Mouse (Mus musculus): ENCODE data around the gene Ddx20. TPM values are rescaled to one million over a fixed set of nuclear protein-coding genes. Genes with fewer than 3 reads are reported as not detected.
"Not testable (repeated sequence)": the region's sequence is repeated elsewhere in the genome, so short reads cannot be mapped to it uniquely, and the experiment has no call there.

The Ddx20 gene
- polyA plus RNA-seq, 1 experiment, result 3.5 TPM

DNA sequence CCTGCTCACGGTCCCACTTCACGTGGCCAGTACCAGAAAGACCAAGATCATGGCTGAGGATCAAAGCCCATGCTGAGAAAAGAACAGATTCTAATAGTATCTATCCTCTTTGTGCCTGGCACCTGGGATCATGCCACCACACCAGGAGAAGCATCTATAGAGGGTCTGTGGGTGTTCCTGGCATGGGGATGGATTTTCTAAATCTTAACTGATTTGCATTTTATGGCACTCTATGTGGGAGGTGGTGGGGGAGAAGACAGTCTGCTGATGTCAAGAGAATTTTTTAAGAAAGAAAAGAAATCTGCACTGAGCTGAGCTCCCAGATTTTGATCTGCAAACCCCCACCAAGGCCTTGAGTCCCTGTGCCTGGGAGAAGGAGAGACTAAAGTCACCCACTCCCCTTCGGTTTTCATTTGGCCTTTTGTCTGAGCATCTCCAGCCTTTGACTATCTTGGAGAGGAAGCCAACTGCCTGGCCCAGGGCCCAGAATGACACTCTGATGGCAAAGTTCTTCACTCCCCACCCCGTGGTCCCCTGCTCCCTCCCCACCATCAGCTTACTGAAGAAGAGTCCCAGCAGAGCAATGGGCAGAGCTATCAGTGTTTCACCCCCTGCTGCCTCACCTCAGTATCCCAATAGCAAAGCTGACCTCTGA is 19.1 kb upstream of the Ddx20 start:
- no peak for DNase-seq (ENCODE audit: low read depth, low spot score)

GRCm38 (mm10) chr3:105705561-105705960 is 18.2 kb upstream of the Ddx20 start:
- WGBS, result 51% methylated on average over 3 of the region's 3 CpGs
- no peak for DNase-seq (ENCODE audit: low read depth, low spot score)

More for the DNA sequence above, 19.1 kb upstream of the Ddx20 start:
- WGBS, result 61% methylated on average over 4 of the region's 4 CpGs

DNA sequence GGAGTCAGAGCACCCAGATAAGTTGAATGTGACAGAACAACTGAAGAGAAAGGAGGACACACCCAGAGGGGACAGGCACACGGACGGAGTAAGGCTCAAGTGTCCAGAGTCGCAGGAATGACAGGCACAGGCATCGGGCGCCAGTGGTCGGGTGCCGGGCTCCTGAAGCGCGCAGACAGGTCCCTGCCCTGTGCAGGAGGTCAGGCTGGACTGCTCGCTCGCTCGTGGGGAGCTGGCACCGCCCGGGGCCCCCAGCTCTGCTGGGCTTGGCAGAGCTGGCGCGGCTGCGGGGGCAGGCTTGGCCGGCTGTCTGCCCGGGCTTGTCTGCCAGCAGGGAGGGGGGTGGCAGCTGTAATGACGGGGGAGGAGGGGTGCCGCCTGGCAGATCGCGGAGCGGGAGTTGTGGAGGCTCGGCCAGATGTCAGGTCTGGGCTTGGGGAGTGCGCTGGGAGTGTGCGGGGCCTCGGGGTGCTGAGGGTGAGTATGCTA is 17.7 kb upstream of the Ddx20 start:
- DNase-seq (ENCODE audit: low read depth, low spot score), result no peak
- WGBS, result under 1% methylated on average over 28 of the region's 28 CpGs

GRCm38 (mm10) chr3:105704031-105705008 is 16.9 kb upstream of the Ddx20 start, which contains the start of gene Inka2:
Gene Inka2, plus strand, starts transcription at chr3:105704599.
- 11% methylated on average over 43 of the region's 43 CpGs for WGBS
- DNase-seq (ENCODE audit: low read depth, low spot score), result no peak

- WGBS, result 78% methylated on average over 6 of the region's 6 CpGs
- no peak for DNase-seq (ENCODE audit: low read depth, low spot score)
These were observed 16.2 kb upstream of the Ddx20 start for GRCm38 (mm10) chr3:105703571-105703970.

DNA sequence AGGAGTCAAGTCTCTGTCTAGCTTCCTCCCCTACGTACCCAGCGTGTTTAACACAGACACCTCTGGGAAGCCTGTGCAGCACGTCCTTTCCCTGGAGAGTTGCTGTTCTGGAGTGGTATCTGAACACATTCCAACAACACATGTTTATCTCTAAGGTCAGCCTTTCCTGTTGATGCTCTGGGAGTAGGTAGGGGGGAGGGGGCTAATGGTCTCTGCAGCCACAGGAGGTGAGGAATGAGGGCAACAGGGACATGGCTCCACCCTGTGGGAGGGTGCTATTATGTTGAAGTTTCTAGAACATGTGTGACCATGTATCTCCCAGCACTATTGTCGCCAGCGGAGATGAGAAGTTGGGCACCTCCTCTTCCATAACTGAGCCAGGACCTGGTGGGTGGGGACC is 14.0 kb upstream of the Ddx20 start:
- no peak for DNase-seq (ENCODE audit: low read depth, low spot score)
- WGBS, result 61% methylated on average over 5 of the region's 5 CpGs

DNA sequence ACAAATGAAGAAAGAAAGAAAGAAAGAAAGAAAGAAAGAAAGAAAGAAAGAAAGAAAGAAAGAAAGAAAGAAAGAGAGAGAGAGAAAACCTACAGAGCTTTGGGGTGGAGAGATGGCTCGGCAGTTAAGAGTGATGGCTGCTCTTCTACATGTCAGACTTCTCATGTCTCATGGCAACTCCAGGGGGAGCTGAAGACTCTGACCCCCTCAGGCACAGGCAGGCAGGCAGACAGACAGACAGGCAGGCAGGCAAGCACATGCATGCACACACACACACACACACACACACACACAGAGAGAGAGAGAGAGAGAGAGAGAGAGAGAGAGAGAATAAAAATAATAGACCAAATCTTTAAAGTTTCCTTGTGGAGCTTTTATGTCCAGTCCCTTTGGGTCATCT is 13.4 kb upstream of the Ddx20 start:
- not testable (repeated sequence) for DNase-seq (ENCODE audit: low read depth, low spot score)
- WGBS, result 36% methylated on average over 1 of the region's 1 CpGs

- no peak for DNase-seq (ENCODE audit: low read depth, low spot score)
- WGBS, result 53% methylated on average over 3 of the region's 3 CpGs
These were observed 12.0 kb upstream of the Ddx20 start for GRCm38 (mm10) chr3:105699241-105699933.

- 67% methylated on average over 1 of the region's 1 CpGs for WGBS
- DNase-seq (ENCODE audit: low read depth, low spot score), result no peak
These were observed 10.9 kb upstream of the Ddx20 start for GRCm38 (mm10) chr3:105698311-105698710.

GRCm38 (mm10) chr3:105697148-105697441 is 9.7 kb upstream of the Ddx20 start:
- DNase-seq (ENCODE audit: low read depth, low spot score), result no peak
- 52% methylated on average over 5 of the region's 5 CpGs for WGBS

DNA sequence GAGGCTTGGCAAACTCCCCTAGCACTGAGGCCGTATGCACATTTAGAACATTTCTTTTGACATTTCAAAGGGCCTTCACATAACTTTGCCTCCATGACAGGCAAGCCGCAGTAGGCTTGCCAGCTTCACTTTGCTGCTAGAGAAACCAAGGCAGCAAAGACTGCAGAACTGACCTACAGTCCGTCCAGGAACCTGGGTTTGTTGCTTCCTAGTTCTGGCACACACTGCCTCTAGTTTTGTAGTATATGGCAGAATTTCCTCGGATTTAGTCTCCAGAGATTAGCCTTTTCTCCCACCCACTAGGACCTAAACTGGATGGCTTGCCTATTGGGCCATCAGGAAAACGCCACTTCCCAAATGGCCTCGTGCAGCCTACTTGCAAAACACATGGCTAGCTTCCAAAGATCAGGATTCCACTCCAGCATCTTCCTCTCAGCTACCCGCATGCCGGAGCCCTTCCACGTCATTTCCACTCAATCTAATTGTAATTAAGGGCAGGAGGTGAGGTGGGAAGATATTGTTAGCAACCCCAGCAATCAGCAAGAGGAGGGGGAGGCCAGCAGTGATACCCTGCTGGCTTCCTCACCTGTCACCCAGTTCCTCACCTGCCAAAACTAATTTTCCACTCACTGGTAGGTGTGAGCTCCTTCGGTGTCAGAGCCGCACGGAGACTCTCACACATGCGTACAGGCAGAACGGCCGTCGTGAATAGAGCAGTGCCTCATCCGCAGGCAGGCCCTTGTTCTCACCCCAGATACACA is 9.2 kb upstream of the Ddx20 start:
- no peak for DNase-seq (ENCODE audit: low read depth, low spot score)
- 60% methylated on average over 17 of the region's 17 CpGs for WGBS

GRCm38 (mm10) chr3:105695476-105696386 is 8.4 kb upstream of the Ddx20 start:
- 37% methylated on average over 20 of the region's 20 CpGs for whole genome bisulfite sequencing
- no peak for DNase-seq (ENCODE audit: low read depth, low spot score)

DNA sequence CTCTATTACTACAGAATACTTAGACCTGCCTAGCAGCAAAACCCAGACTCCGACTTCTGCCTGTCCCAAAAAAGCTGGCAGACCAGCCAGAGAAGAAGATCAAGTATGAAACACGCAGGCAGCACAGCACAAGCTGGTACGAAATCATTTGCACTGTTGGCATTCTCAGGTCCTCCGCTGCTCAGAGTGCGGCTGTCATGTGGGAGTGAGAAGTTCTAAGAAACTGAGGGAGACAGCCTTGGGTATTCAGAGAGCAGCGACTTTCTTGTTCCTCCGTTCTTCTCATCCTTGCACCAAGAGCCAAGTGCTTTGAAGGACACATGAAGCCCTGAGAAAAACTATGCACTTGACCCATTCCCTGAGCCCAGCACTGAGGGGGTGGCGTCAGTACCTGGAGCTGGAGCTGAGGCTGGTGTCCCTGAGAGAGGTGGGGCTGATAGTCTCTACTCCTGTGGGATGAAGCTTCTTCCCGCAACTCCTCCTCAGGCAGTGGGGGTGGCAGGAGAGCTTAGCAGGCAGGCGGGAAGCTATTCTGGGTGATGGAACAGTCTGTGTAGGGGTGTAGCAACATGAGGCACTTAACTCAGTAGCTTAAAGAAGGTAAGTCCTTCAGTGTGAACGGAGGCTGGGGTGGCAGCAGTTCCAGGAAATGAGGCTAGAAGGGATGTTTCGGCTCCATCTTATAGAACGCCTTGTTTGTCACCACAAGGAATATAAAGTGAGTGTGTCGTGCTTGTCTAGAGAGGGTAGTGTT is 6.1 kb upstream of the Ddx20 start:
- 70% methylated on average over 14 of the region's 14 CpGs for WGBS
- DNase-seq (ENCODE audit: low read depth, low spot score), result no peak

GRCm38 (mm10) chr3:105688536-105688935 is 1.2 kb upstream of the Ddx20 start:
- WGBS, result 63% methylated on average over 2 of the region's 2 CpGs
- no peak for DNase-seq (ENCODE audit: low read depth, low spot score)

DNA sequence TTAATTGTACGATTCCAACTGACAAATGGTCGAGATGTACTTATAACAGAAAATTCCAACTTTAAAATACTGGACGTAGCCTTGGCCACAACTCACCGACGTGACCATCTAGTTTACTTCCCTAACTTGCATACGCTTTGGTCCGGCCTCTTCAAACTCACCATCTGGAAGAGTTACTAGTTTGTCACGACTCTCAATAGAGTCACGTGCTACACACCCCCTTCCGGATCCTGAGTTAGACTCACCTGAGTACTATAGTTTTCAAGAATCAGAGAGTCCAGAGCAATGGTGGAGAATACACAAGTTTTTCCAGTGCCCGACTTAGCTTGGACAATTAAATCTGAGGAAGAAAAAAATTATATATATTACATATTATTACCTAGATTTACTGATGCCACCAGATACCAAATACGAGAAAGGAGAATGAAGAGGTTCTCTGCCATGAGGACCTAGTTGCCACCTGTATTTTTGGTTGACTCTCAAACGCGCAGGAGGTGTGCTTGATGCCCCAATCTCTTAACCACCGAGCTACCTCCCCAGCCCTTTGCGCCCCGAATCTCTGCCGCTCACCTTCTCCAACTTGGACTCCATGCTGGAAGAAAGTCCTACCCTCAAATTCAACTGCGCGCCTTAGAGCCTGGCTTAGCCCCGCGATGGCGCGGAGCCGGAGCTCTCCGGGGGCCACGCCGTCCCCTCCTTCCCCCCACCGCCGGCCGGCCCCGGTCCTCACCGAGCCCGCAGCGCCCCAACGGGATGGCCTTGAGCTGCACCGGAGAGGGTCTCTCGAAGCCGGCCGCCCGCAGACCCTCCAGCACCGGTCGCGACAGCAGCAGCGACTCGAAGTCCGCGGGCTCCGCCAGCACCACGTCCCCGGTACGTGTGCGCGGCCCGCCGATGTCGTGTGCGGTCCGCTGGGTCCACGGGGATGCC is 715 bp downstream of the Ddx20 start:
- WGBS, result 5% methylated on average over 60 of the region's 60 CpGs
- DNase-seq (ENCODE audit: low read depth, low spot score), result no peak

DNA sequence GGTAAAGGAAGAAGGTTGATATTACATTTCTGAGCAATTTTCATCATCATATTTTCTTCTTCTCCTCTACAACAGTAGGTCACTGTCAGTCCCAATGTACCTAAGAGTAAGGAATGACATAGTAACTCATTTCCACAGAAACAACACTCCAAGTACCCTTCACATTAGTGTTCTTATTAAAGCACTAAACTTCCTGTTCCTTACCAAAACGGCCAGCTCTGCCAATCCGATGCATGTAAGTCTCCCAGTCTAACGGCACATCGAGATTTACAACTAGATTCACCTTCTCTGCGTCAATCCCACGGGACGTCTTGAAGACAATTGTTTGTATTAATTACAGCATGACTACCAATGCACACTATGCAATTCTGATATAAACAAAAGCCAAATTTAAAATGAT is 7.0 kb downstream of the Ddx20 start:
- 88% methylated on average over 7 of the region's 7 CpGs for WGBS
- DNase-seq (ENCODE audit: low read depth, low spot score), result no peak

DNA sequence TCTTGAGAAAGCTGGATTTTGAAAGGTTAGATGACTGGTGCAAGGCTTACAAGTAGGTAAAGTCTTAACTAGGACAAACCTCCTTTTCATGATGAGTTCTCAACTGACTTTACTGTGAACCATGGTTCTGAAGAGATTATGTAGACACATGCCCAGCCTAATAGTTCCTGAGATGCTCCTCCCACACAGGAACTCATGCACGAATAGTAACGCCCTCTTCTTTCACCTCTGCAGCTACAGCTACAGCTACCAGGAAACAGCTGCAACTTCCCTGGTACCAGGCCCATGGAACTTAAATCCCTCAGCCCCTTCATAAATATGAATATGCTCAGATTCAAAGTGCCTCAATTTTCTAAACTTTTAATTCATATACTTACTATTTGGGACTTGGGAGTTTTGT is 11.4 kb downstream of the Ddx20 start:
- DNase-seq (ENCODE audit: low read depth, low spot score), result no peak
- 30% methylated on average over 2 of the region's 2 CpGs for WGBS

Data from large intestine, adult 2 months (tissue).